Mouse (Mus musculus) lung, adult 2 months (tissue): ENCODE measurements around the gene Scn1b. TPM values are rescaled to one million over a fixed set of nuclear protein-coding genes. Genes with fewer than 3 reads are reported as not detected.

Experiments used
- DNase-seq: peaks from one replicate; pipeline ENCODE4 v3.0.0; 2022
- H3K4me1 ChIP-seq: fragments of 200-500 bp; 2 replicates; pipeline ENCODE4 v1.6.1; 2011; ENCODE audit warnings: low read length; ENCODE audit not compliant: control insufficient read depth, insufficient read depth
- H3K4me3 ChIP-seq: fragments of 200-500 bp; replicated peaks from 2 replicates; pipeline ENCODE3; 2011; ENCODE audit warnings: low read depth, mild to moderate bottlenecking, control low read depth, low read length; ENCODE audit errors: extremely low read depth
- CTCF ChIP-seq: fragments of 200-500 bp; IDR thresholded peaks from 2 replicates; pipeline ENCODE4 v1.5.1; 2011; ENCODE audit warnings: mild to moderate bottlenecking, low read length, control low read depth; ENCODE audit not compliant: insufficient read depth
- POLR2A ChIP-seq: fragments of 200-500 bp; IDR thresholded peaks from 2 replicates; pipeline ENCODE4 v1.6.1; 2011; ENCODE audit warnings: low read depth, mild to moderate bottlenecking, control low read depth, low read length, borderline replicate concordance; ENCODE audit errors: extremely low read depth
- WGBS: fragments of 180-500 bp; shearing (Covaris S2); methylation state at CpG from one replicate; pipeline ENCODE4 v1.1.7; 2018; 5-methylcytosine and 5-hydroxymethylcytosine counted together
- polyA plus RNA-seq: library from polyadenylated mRNA; depleted of rRNA; stranded (reverse); fragments of >200 nt; gene quantifications from 2 replicates; pipeline ENCODE4 v1.2.3, GENCODE M21; 2012; rRNA removed

Scn1b gene
- polyA plus RNA-seq, 1 experiment: 43.9 TPM

DNA sequence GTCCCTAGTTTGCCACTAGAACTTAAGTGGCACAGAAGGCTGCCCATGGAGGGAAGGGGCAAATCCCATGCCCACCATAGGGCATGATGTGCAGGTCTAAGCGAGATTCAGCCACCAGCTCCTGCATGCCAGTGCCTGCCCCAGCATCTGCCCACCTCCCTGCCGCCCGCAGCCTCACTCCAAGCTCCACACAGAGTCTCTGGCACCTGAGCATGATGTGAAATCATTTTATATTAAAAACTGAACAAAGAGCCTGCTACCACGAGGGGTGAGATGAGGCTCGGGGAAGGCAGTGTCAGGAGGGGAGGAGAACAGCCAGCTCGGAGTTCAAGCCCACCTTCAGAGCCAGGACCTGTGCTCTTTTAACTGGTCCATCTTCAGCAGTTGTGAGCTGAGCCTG lies 56.5 kb downstream of the Scn1b start:
- Histone ChIP-seq H3K4me1 (no peaks in the 10 kb centered on the region), H3K4me3 (no peak overlapping the region)
- no peak for TF ChIP-seq CTCF
- TF ChIP-seq POLR2A: no peak
- 77% methylated on average over 6 of the region's 6 CpGs for WGBS
- no peak for DNase-seq

DNA sequence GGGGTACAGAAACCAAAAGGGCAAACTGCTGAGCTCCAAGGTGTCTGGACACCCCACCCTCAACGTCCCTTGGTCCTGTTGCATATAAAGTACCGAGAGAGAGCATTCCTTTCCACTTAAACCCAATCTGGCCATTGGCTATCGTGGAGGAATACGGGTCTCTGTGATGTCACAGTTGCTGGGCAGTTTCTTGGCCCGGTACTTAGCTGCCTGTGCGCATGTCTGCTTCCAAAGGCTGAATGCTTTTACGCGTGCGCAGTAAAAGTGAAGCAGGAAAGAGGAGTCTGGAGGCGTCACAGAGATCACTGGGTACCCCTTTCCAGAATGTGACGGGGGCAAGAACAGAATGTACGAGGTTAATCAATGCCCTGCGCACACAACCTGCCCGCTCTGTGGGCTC lies 57.3 kb downstream of the Scn1b start:
- 86% methylated on average over 14 of the region's 14 CpGs for WGBS
- H3K4me1 ChIP-seq: no peaks in the 10 kb centered on the region
- no peak overlapping the region for H3K4me3 ChIP-seq
- no peak for TF ChIP-seq POLR2A
- DNase-seq: no peak

DNA sequence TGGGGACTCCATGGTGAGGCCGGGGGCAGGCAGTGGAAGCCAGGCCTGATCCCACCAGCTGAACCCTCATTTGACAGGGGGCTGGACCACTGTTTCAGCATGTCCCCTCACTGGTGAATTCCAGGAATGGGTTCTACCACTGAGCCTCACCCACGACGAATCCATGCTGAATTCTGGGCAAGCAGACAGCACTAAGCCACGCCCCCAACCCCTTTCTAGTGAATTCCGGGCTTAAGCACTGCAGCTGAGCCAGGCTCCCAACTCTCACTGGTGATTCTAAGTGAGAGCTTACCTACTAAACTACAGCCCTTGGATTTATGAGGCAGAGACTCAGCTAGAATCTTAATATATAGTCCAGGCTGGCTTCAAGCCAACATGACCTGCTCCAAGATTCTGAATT lies 59.0 kb downstream of the Scn1b start:
- DNase-seq: no peak
- 34% methylated on average over 5 of the region's 5 CpGs for WGBS
- Histone ChIP-seq H3K4me3 (no peak overlapping the region), H3K4me1 (no peaks in the 10 kb centered on the region)
- TF ChIP-seq POLR2A (no peak), CTCF (no peak)

Other genes starting within 250 kb of the Scn1b start
- 14.4 and 19.3 TPM in 2 replicates for gene Cd22, start 246.7 kb downstream of the Scn1b start, polyA plus RNA-seq
- gene Mag, start 212.1 kb downstream of the Scn1b start, polyA plus RNA-seq: 3.3 and 3.7 TPM in 2 replicates
- 0.75 TPM in 1 of 2 replicates, not detected in the other for gene Hamp2, start 202.3 kb downstream of the Scn1b start, polyA plus RNA-seq
- gene Hamp, start 183.0 kb downstream of the Scn1b start, polyA plus RNA-seq: 34.5 and 45.7 TPM in 2 replicates
- gene Usf2, start 170.2 kb downstream of the Scn1b start, polyA plus RNA-seq: 122 and 190 TPM in 2 replicates
- 93.0 and 116 TPM in 2 replicates for gene Lsr, start 153.5 kb downstream of the Scn1b start, polyA plus RNA-seq
- gene Fam187b, start 153.2 kb downstream of the Scn1b start, polyA plus RNA-seq: 5.7 and 7.2 TPM in 2 replicates
- gene Fxyd5, start 84.5 kb downstream of the Scn1b start, polyA plus RNA-seq: 156 and 178 TPM in 2 replicates
- gene Fxyd7, start 75.5 kb downstream of the Scn1b start, polyA plus RNA-seq: 7.5 and 10.6 TPM in 2 replicates
- 330 and 336 TPM in 2 replicates for gene Fxyd1, start 69.8 kb downstream of the Scn1b start, polyA plus RNA-seq
- 6.8 TPM in 2 replicates for gene Lgi4, start 67.7 kb downstream of the Scn1b start, polyA plus RNA-seq
- gene Fxyd3, start 50.3 kb downstream of the Scn1b start, polyA plus RNA-seq: 16.4 and 43.2 TPM in 2 replicates
- gene Hpn, start 11.7 kb downstream of the Scn1b start, polyA plus RNA-seq: 30.1 and 34.5 TPM in 2 replicates
- gene Gramd1a, start 28.9 kb upstream of the Scn1b start, polyA plus RNA-seq: 103 and 113 TPM in 2 replicates
- gene Scgb2b2, start 163.5 kb upstream of the Scn1b start, polyA plus RNA-seq: not detected in 2 replicates
- not detected in 2 replicates for gene Scgb1b2, start 164.8 kb upstream of the Scn1b start, polyA plus RNA-seq
- gene Scgb2b3, start 235.1 kb upstream of the Scn1b start, polyA plus RNA-seq: not detected in 2 replicates
- gene Scgb1b3, start 248.6 kb upstream of the Scn1b start, polyA plus RNA-seq: not detected in 2 replicates